Mouse (Mus musculus): ENCODE results near the gene Pard3b.

The Pard3b gene

GRCm38 (mm10) chr1:62278586-62278985, 640.0 kb downstream of the Pard3b start:
- no peak for DNase-seq

DNA sequence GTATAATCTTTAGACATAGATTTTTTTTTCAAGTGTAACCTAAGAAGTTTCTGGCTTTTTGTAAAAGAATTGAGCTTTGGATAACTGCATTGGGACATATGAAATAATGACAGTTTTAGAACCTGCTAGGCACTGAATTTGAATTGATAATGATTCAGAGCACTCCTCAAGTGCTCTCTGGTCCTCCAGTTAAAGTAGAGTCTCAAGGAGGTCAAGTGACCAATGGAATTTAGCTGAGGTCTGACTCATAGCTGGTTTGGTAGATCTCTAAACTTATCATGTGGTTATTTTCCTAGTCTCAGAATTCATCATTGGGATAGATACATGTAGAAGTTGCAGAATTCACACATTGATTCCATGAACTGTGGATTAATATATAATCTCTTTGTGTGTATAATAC, 642.0 kb downstream of the Pard3b start:
- no peak for DNase-seq

GRCm38 (mm10) chr1:62282835-62283234, 644.2 kb downstream of the Pard3b start:
- no peak for DNase-seq

GRCm38 (mm10) chr1:62283624-62284023, 645.0 kb downstream of the Pard3b start:
- peak; percentile 86 for DNase-seq

DNA sequence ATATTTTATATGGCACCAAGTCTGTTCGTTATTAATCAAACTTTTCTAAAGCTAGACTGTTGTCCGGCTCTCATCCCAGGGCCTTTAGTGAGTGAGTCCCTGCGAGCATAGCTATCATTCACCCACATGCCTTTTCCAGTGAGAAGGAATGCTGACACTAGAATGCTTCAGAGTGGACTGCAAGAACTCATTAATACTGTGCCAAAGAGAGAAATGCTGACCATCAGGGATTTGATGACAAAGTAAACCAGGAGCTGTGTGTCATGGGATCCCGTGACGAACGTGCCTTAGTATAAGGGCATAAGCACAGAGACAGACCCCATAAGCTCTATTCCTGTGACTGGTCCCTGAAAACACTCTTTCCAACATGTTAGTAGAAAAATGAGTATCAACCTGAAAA, 670.8 kb downstream of the Pard3b start:
- DNase-seq, result no peak

- DNase-seq, result no peak
Observed at GRCm38 (mm10) chr1:62325237-62325636, 686.6 kb downstream of the Pard3b start.

GRCm38 (mm10) chr1:62327743-62328142, 689.1 kb downstream of the Pard3b start:
- DNase-seq, result no peak

GRCm38 (mm10) chr1:62328808-62329207, 690.2 kb downstream of the Pard3b start:
- DNase-seq, result no peak

DNA sequence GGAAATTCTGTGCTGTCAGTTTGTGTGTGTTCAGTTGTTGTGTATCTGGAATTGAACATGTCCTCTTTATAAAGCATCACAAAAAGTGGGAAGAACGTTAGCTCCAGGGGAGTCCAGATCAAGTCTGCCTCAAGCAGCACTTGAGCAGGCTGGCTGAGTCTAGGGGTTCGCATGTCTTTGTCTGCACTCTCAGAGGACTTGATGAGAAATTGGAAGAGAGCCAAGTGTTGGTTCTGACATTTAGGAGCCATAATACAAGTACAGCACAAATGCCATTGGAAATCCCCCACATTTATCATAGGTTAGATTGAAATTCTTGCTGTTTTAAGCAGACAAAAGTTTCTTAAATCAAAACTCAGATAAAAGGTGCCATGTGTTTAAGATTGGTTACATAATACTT, 694.4 kb downstream of the Pard3b start:
- no peak for DNase-seq

GRCm38 (mm10) chr1:62334196-62334595, 695.6 kb downstream of the Pard3b start:
- no peak for DNase-seq

GRCm38 (mm10) chr1:62340261-62340660, 701.6 kb downstream of the Pard3b start:
- no peak for DNase-seq

DNA sequence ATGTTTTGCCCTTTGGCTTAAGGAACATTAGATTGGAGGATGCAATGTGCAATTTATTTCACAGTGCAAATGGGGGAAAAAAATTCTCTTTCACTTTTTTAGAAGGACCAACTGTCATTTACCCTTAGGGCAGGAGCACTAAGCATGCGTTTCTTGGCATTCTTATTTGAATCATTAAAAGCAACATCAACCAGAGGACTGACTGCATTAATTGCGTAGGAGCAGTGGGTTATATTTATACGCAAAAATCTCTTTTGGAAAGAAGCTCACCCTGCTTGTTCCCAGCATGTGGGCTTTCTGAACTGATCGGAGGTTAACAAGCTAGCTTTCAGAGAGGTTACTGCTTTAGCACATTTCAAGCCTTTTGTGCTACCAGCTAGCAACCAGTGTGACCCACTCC, 705.7 kb downstream of the Pard3b start:
- DNase-seq, result no peak

- DNase-seq, result no peak
Observed at GRCm38 (mm10) chr1:62348371-62348770, 709.7 kb downstream of the Pard3b start.

- no peak for DNase-seq
Observed at GRCm38 (mm10) chr1:62355496-62355895, 716.9 kb downstream of the Pard3b start.

GRCm38 (mm10) chr1:62374427-62375050, 735.9 kb downstream of the Pard3b start:
- DNase-seq, result no peak

DNA sequence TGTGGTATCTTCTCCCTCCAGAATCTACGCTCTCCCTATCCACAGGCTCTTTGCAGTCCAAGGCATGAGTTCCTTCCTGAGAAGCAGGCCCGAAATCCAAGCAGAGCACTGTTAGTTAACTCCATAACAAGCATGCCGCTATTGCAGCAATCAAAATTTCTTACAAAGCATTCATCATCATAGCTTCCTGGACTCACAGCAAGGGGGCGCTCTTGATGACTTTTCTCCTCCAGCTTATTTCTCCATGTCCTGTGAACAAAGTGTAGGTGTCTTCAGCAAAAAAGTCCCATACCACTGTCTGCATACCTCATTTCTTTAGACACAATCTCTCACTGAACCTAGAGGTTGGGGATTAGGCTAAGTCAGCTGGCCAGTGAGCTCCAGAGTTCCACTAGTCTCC, 739.7 kb downstream of the Pard3b start:
- no peak for DNase-seq

GRCm38 (mm10) chr1:62382807-62383514, 744.3 kb downstream of the Pard3b start:
- DNase-seq, result no peak

DNA sequence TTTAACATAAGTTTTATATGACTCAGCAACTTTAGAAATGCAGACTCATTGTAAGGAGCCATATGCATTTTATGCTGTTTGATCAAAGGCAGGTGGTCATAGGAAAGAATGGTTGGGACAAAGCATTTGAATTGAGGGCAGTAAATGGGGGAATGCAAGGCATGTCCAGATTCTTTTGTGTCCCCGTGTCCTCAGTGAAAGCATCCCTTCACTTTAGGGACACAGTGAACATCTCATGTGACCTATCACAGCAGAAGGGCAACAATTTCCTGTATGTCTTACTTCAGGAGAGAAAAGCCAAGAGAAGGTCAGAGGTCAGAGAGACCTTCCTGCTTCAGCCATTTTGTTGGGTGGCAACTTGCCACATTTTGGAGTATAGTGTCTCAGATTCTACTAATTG, 745.6 kb downstream of the Pard3b start:
- no peak for DNase-seq

DNA sequence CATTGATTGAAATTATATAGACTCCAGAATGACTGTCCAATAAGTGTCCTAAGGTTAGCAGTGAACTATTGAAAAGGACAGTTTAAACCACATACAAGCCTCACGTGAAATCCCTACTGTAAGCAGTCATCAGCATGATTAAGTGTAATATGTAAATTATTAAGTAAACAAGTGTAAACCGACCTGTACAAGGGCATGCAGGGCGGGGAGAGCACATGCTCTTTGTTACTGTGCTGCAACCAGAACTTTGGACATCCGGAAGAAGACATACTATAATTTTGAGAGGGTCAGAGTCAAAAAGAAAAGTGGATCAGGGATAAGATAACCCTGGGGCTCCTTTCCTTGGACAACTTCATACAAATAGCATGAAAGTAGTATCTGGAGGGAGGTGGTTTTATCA, 749.4 kb downstream of the Pard3b start:
- no peak for DNase-seq

GRCm38 (mm10) chr1:62392863-62393262, 754.2 kb downstream of the Pard3b start:
- DNase-seq, result no peak

DNA sequence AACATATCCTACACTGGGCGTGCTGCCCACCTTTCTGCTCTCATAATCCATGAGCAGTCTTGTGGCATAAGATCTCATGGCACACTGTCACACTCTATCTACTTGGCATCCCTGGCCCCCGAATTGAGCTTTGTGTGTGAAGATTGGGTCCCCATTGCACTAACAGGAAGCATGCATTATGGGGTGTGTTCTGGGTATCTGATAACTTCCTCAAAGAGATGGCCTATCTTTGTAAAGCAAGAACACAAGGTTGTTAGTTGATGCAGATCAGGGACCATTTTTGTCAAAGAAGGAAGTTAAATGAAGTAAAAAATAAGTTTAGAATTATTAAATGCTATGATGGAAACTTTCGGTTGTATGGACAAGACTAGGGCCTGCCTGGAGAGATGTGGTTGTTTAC, 755.9 kb downstream of the Pard3b start:
- no peak for DNase-seq

DNA sequence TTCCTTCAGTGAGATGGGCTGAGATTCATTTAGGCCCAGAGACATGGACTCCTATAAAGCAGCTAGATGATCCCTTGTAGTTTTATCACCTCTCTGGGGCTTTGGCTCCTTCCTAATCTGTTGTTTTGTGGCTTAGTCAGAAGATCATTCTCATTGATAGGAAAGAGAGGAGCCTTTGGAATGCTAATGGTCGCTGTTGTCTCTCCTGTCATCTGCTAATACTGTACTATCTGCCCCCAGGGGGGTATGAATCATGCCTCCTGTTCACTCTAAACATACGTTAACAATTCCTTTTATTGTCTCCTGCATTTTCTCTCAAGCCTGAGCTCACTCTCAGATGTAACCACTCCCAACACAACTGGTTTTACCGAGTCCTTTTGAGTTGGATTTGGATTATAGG, 759.6 kb downstream of the Pard3b start:
- DNase-seq, result no peak

DNA sequence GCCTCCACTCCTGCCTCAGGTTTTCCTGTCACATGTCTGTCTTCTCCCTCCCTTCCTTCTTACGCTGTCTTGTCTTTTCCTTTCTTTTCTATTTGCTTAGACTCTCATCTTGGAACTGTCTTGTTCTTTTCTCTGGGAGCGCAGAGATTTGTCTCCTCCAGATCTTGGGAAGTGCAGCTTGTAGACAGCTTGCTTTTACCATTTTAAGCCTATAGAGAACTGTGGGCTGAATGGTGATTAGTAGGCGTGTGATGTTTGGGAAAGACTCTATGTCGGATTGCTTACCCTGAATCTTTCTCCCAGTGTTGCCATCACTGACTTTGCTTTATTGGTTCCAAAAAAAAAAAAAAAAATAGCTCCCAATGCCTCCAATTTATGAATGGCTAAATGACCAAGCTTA, 760.1 kb downstream of the Pard3b start:
- DNase-seq, result no peak

GRCm38 (mm10) chr1:62405061-62405460, 766.4 kb downstream of the Pard3b start:
- DNase-seq, result peak; percentile 96

DNA sequence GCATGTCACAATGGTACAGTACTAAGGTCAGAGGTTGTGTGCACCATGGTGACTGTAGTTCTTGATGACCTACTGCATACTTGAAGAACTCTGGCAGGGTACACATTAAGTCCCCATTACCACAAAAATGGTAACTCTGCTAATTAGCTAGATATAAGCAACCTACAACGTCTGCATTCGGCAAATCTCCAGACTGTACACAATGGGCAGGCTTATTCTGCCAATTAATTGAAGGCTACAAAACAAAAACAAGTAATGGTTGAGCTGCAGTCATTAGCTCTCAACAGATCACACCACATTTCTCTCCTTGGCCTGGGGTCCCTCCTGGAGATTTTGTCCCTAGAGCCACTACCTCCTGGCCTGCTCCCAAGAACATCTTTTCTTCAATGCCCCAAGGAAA, 772.7 kb downstream of the Pard3b start:
- DNase-seq, result peak; percentile 82

All from heart, adult 11 months (tissue).